Mouse (Mus musculus): Measurements from ENCODE around the gene Megf11.

GRCm38 (mm10) chr9:64466090-64466489 lies 80.7 kb downstream of the Megf11 start:
- TF ChIP-seq POLR2A (IDR thresholded peaks at IDR 0.05; ENCODE audit: borderline replicate concordance, extremely low read depth, low read depth, low read length) (no peak), CTCF (IDR thresholded peaks at IDR 0.05; ENCODE audit: insufficient read depth, low read length) (no peak)
